Mouse (Mus musculus) spleen, adult 2 months (tissue): ENCODE measurements around the gene Prkg1.

Source experiments
- CTCF ChIP-seq: fragments of 200-500 bp; IDR thresholded peaks from 2 replicates; pipeline ENCODE4 v1.5.1; 2011; ENCODE audit warnings: mild to moderate bottlenecking, inconsistent platforms; ENCODE audit not compliant: insufficient read depth, insufficient read length, insufficient replicate concordance; ENCODE audit errors: extremely low read depth
- POLR2A ChIP-seq: fragments of 200-500 bp; IDR thresholded peaks from 2 replicates; pipeline ENCODE4 v1.6.1; 2011; ENCODE audit warnings: low read depth, low read length, inconsistent platforms

- TF ChIP-seq CTCF: no peak
- no peak for TF ChIP-seq POLR2A
These were observed 554.4 kb downstream of the Prkg1 start for GRCm38 (mm10) chr19:31210449-31210848.
